Mouse (Mus musculus) large intestine, adult 2 months (tissue): ENCODE data around the gene E130116L18Rik. TPM values are rescaled to one million over a fixed set of nuclear protein-coding genes. Genes with fewer than 3 reads are reported as not detected.
"Not testable (repeated sequence)": the region's sequence is repeated elsewhere in the genome, so short reads cannot be mapped to it uniquely, and the experiment has no call there.

Source experiments
- DNase-seq: peaks from one replicate; pipeline ENCODE4 v3.0.0-alpha.2; 2012; ENCODE audit warnings: low read depth, low spot score
- WGBS: fragments of 180-500 bp; shearing (Covaris S2); methylation state at CpG from one replicate; pipeline ENCODE4 v1.1.7; 2018; 5-methylcytosine and 5-hydroxymethylcytosine counted together
- polyA plus RNA-seq: library from polyadenylated mRNA; depleted of rRNA; stranded (reverse); fragments of >200 nt; gene quantifications from 2 replicates; pipeline ENCODE4 v1.2.3, GENCODE M21; 2012; rRNA removed

The E130116L18Rik gene
- polyA plus RNA-seq, 1 experiment, result not detected

DNA sequence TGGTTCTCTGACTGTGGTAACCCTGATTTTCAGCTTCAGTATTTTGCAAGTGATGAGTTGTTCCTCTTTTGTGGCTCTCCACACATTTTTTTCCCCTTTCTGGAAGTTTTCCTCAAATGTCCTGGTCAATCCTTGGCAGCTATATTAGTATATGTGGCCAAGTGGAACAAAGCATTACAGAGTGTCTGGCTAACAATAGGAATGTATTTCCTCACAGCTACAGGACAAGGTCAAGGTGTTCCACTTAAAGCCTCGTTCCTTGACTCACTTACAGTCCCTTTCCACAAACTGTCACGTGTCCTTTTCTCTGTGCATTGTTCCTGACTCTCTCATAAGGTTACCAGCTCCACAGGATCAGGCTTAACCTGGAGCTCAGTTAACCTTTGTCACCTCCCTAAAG is 38.4 kb downstream of the E130116L18Rik start:
- no peak for DNase-seq
- WGBS, result 43% methylated on average over 2 of the region's 2 CpGs

DNA sequence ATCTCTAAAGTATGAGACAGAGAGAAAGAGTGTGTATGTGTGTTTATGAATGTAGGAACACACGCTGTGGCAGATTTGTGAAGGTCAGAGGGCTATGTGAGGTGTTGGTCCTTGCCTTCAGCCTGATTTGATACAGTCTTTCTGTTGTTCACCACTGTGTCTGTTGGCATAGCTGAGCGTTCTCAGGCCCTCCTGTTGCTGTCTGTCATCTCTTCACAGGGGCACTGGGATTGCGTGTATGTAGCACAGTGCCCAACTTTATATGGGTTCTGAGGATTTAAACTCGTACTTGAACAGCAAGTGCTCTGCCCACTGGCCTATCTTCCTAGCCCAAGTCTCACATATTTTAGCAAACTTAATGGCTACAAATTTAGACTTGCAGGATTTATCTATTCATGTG is 39.4 kb downstream of the E130116L18Rik start:
- DNase-seq, result no peak
- 85% methylated on average over 4 of the region's 4 CpGs for WGBS

DNA sequence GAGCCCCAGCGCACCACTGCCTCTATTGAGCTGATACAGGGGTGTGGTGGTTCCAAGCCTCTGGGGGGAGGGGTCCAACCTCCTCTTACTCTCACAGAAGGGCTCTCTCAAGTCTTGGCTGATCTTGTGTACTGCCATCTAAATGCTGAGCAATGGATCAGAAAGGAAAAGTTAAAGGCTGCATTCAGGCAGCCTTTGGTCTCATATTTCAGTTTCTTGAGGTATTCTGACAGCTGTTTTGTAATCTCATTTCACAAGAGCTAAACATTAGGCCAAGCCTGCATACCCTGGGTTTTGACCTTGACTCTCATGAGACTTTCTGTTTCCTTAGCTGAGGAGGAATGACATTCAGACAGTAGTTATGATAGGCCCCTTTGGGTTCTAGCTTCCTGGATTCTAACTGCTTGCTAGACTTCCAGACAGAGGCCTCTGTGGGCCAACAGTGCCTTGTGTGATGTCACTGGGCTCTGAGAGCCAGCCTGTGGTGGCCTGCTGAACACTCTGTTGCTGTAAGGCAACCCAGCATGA is 41.9 kb downstream of the E130116L18Rik start, which contains the start of gene Galntl5:
Galntl5 (plus strand) TSS at position 457 of the 528 bp plus-strand sequence.
- 80% methylated on average over 1 of the region's 1 CpGs for WGBS
- DNase-seq, result no peak

DNA sequence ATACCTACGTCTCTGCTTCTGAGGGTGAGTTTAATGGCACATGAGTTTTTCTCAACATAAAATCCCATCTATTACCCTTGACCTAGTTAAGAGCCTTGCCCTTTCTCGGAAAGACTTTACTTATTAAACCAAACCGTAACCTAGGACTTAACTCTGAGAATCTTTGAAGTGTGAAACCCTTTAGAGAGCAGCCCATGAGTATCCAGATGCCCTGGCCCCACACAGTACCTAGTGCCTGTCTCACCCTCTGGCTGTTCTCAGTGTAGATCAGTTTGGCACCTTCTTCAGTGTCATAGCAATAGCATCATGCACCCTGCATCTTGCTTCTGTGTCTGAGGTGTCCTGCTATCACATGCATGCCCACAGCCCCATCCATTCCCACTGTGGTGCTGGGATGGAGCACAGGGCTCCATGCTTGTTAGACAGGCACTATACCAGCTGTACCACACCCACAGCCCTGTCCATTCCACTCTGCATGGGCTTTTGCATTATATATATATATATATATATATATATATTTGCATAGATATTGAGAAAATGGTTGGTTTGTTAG is 42.9 kb downstream of the E130116L18Rik start:
- 84% methylated on average over 3 of the region's 3 CpGs for WGBS
- DNase-seq, result no peak

DNA sequence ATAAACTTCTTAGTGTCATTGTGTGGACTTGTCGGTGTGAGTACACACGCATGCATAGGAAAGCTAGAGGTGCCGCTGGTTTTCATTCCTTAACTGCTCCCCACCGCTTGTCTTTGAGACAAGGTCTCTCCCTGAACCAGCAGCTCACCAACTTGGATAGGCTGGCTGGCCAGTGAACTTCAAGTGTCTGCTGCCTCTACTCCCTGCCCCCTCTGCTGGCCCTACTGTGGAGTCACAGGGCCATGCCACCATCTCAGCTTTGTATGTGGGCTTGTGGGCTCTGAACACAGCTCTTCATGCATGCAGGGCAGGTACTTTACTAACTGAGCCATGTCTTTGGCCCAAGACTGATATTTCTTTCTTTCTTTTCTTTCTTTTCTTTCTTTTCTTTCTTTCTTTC is 43.7 kb downstream of the E130116L18Rik start:
- 96% methylated on average over 4 of the region's 4 CpGs for WGBS
- DNase-seq, result no peak

DNA sequence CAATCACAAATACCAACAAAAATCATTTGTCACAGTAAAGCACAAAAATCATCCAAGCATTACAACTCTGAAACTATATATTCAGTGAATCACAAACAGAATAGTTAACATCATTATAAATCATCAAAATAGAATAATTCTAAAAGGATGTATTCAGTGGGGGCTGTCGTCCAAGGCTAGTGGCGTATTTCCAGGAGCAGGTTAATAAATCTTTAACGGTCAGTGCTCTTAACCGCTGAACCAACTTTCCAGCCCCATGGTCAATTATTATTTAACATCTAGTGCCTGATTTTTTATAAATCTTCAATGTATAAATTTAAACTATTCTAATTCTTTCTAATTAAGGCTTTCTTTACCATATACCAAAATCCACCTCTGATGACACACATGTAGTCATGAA is 44.4 kb downstream of the E130116L18Rik start:
- not testable (repeated sequence) for DNase-seq
- 81% methylated on average over 4 of the region's 4 CpGs for WGBS

DNA sequence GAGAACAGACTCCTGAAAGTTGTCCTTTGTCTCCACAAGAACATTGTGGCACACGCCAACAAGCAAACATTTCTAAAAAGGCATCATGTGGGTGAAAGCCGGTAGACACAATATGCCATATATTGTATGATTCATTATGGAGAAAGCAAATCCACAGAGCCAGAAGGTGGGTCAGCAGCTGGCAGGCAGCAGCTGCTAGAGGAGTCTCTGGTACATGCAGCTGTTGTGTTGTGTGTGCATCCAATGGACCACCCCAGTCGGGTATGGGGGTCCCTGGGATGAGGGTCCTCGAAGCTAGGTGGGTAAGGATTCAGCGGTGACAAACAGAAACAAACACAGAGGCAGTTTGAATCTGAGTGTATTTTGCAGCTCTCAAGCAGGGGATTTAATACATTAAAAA is 45.0 kb downstream of the E130116L18Rik start:
- DNase-seq, result not testable (repeated sequence)
- 87% methylated on average over 5 of the region's 5 CpGs for WGBS

Other genes starting within 250 kb of the E130116L18Rik start
- 21.1 and 29.9 TPM in 2 replicates for gene Prkag2, start 122.5 kb downstream of the E130116L18Rik start, polyA plus RNA-seq
- gene Galntl5, start 41.7 kb downstream of the E130116L18Rik start, polyA plus RNA-seq, result not detected in 2 replicates
- 9.4 and 9.7 TPM in 2 replicates for gene Galnt11, start 1.2 kb downstream of the E130116L18Rik start, polyA plus RNA-seq